Mouse (Mus musculus): Measurements from ENCODE around the gene Tgtp2. TPM values are rescaled to one million over a fixed set of nuclear protein-coding genes. Genes with fewer than 3 reads are reported as not detected.

Gene Tgtp2
- total RNA-seq, 4 experiments from 2014 or later: 2.1 to 3.9 (median 3.1) TPM

Other genes with a start within 250 kb of the Tgtp2 start
- gene Trim41, start 246.9 kb downstream of the Tgtp2 start, total RNA-seq (2022): 10 to 100 TPM; 22.2 to 28.9 (median 23.8) TPM
- 10 to 100 TPM; 15.6 to 31.7 (median 17.5) TPM for gene Trim7, start 238.1 kb downstream of the Tgtp2 start, total RNA-seq (2022)
- 1 to 10 TPM; 1.6 to 5.4 (median 3.7) TPM for gene Gm12184, start 237.6 kb downstream of the Tgtp2 start, total RNA-seq (2022)
- 10 to 100 TPM; 11.7 to 13.3 (median 12.1) TPM for gene Irgm1, start 192.5 kb downstream of the Tgtp2 start, total RNA-seq (2022)
- 1 to 10 TPM in 2 of 4 experiments, under 1 TPM in 2; 0.47 to 1.2 (median 0.90) TPM for gene Gm5431, start 162.0 kb downstream of the Tgtp2 start, total RNA-seq (2022)
- gene Psme2b, start 118.0 kb downstream of the Tgtp2 start, total RNA-seq (2022): 1 to 10 TPM; 1.7 to 2.9 (median 2.7) TPM
- under 1 TPM in 3 of 4 experiments, not detected in 1; 0.09 to 0.14 (median 0.09) TPM for gene Olfr56, start 85.3 kb downstream of the Tgtp2 start, total RNA-seq (2022)
- gene 9930111J21Rik1, start 84.8 kb downstream of the Tgtp2 start, total RNA-seq (2022): 1 to 10 TPM; 4.0 to 5.6 (median 4.4) TPM
- gene Gm12185, start 72.0 kb downstream of the Tgtp2 start, total RNA-seq (2022): 1 to 10 TPM in 3 of 4 experiments, under 1 TPM in 1; 0.79 to 1.2 (median 1.1) TPM
- 1 to 10 TPM; 1.6 to 3.4 (median 2.6) TPM for gene Tgtp1, start 70.0 kb downstream of the Tgtp2 start, total RNA-seq (2022)
- 1 to 10 TPM; 4.7 to 6.0 (median 5.6) TPM for gene 9930111J21Rik2, start 13.0 kb downstream of the Tgtp2 start, total RNA-seq (2022)
- gene Ifi47, start 12.4 kb upstream of the Tgtp2 start, total RNA-seq (2022): 1 to 10 TPM; 2.2 to 3.0 (median 2.7) TPM
- 1 to 10 TPM in 3 of 4 experiments, under 1 TPM in 1; 0.72 to 1.3 (median 1.1) TPM for gene Olfr1396, start 50.7 kb upstream of the Tgtp2 start, total RNA-seq (2022)
- gene Olfr1395, start 78.1 kb upstream of the Tgtp2 start, total RNA-seq (2022): not detected
- gene Olfr1394, start 90.2 kb upstream of the Tgtp2 start, total RNA-seq (2022): not detected
- gene Btnl9, start 123.0 kb upstream of the Tgtp2 start, total RNA-seq (2022): 10 to 100 TPM; 22.6 to 28.5 (median 23.8) TPM
- 10 to 100 TPM; 25.0 to 31.7 (median 27.1) TPM for gene Zfp62, start 139.1 kb upstream of the Tgtp2 start, total RNA-seq (2022)
- gene Mgat1, start 180.0 kb upstream of the Tgtp2 start, total RNA-seq (2022): 10 to 100 TPM; 62.4 to 80.4 (median 68.8) TPM
- under 1 TPM; 0.41 to 0.50 (median 0.43) TPM for gene Olfr1393, start 214.1 kb upstream of the Tgtp2 start, total RNA-seq (2022)
- not detected for gene Olfr1392, start 221.1 kb upstream of the Tgtp2 start, total RNA-seq (2022)
- not detected for gene Olfr10, start 240.5 kb upstream of the Tgtp2 start, total RNA-seq (2022)

Data from heart, adult 8-10 months (tissue).